Mouse (Mus musculus) retina, embryonic 14.5 days (tissue): Measurements from ENCODE around the gene Ikzf1.

Experiments
- DNase-seq: peaks from one replicate; pipeline ENCODE4 v3.0.0-alpha.2; 2015; ENCODE audit warnings: low spot score

Ikzf1 gene

GRCm38 (mm10) chr11:11809404-11810175, 124.8 kb downstream of the Ikzf1 start:
- DNase-seq: peak; percentile 81

GRCm38 (mm10) chr11:11811906-11812480, 127.2 kb downstream of the Ikzf1 start:
- DNase-seq: peak; percentile 89

- no peak for DNase-seq
Observed at GRCm38 (mm10) chr11:11815737-11816136, 130.9 kb downstream of the Ikzf1 start.

GRCm38 (mm10) chr11:11818797-11819196, 134.0 kb downstream of the Ikzf1 start:
- no peak for DNase-seq

DNA sequence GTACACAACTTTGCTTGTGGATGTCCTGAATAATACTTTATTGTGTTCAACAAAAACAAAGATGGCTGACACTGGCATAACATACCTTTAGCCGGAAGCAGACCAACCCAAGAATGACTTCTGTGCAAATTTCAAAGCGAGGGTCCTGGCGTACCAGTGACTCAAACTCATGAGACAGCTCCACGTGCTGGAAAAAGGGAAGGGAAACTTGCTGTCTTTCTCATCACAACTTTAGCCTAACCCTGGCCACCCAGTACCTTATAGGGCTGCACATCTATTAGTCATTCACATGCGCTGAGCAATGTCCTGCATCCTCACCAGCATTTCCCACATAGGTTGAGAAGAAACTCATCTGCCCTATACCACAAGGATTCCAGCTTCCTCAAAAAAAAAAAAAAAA, 134.4 kb downstream of the Ikzf1 start:
- DNase-seq: no peak

DNA sequence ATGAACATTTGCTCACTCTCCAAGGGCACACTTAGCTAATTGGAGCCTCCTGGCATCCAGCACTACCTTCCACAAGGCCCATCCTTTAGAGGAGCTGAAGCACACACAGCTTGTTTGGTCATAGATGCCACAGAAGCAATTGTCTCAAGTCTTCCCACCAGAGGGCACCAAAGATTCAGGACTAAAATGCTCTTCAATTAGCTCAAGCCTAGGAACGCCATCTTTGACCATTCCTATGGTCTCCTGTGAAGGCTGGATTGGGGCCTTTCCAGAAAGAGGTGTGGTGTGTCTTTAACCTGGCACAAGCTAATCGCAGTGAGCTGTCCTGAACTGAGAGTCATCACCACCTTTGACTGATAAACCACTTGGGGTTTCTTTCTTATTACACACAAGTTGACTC, 135.4 kb downstream of the Ikzf1 start:
- peak; percentile 99 for DNase-seq

GRCm38 (mm10) chr11:11820737-11821136, 135.9 kb downstream of the Ikzf1 start:
- no peak for DNase-seq

DNA sequence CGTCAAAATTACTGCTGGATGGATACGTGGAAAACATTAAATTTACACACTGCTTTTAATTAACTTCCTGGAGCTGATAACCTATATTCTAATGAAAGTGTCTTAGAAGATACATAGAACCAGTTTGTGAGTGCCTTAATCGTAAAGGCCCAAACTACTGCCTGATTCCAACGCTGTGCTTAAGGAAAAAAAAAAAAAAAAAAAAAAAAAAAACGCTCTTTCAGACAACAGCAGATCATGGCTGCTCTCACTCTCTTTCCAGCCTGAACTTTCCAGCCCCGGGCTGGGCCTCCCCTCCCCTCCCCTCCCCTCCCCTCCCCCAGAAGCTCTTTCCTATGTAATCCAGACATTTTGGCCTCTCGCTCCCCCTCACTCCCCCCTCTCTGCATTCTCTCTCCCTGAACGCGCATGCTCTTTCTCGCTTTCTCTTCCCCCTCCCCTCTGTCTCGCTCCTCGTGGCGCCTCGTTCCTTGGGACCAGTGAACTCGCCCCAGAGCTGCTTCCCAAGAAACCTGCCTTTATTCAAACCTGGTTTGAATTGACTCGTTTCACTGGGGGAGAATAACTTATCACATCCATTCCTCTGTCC, 136.7 kb downstream of the Ikzf1 start:
- peak; percentile 91 for DNase-seq
